Mouse (Mus musculus) ES-Bruce4 (cell line): ENCODE measurements at regions not wholly inside any gene's neighbourhood (a gene's known extent, or its start where the extent isn't known, plus 50 kb on each side); places are given as distances from the start of the nearest gene placed in this dataset.
A peak's percentile ranks its signal among the peaks of the same experiment; 100 is the strongest.
"Not testable (repeated sequence)": the region's sequence is repeated elsewhere in the genome, so short reads cannot be mapped to it uniquely, and the experiment has no call there.

ENCODE experiments used
- H3K27ac ChIP-seq: 2 replicates; pipeline ENCODE4 v1.5.1; 2012; ENCODE audit warnings: low read length, inconsistent platforms; ENCODE audit not compliant: insufficient read depth
- H3K27me3 ChIP-seq: 2 replicates; pipeline ENCODE4 v1.6.1; 2012; ENCODE audit warnings: mild to moderate bottlenecking, low read length, inconsistent platforms; ENCODE audit not compliant: control insufficient read depth, poor library complexity, insufficient read depth, severe bottlenecking
- H3K36me3 ChIP-seq: 2 replicates; pipeline ENCODE4 v1.6.1; 2012; ENCODE audit warnings: inconsistent platforms, mild to moderate bottlenecking, low read length, moderate library complexity; ENCODE audit not compliant: control insufficient read depth, poor library complexity, insufficient read depth, severe bottlenecking
- H3K4me1 ChIP-seq: one replicate; pipeline ENCODE4 v1.8.1; 2011; ENCODE audit warnings: low read length; ENCODE audit not compliant: control insufficient read depth, insufficient read depth
- H3K4me3 ChIP-seq: 2 replicates; pipeline ENCODE4 v1.5.1; 2011; ENCODE audit warnings: low read depth, mild to moderate bottlenecking, low read length
- H3K9ac ChIP-seq: 2 replicates; pipeline ENCODE4 v1.6.1; 2012; ENCODE audit warnings: low read depth, mild to moderate bottlenecking, inconsistent platforms; ENCODE audit not compliant: poor library complexity, severe bottlenecking
- H3K9me3 ChIP-seq: replicated peaks from 2 replicates; pipeline ENCODE4 v1.6.1; 2012; ENCODE audit warnings: mild to moderate bottlenecking, low read length, inconsistent platforms; ENCODE audit not compliant: control insufficient read depth, poor library complexity, insufficient read depth, severe bottlenecking
- CTCF ChIP-seq: IDR thresholded peaks from one replicate; pipeline ENCODE4 v1.8.1; 2011; ENCODE audit warnings: low read depth, low read length
- EP300 ChIP-seq: IDR thresholded peaks from 2 replicates; pipeline ENCODE4 v1.6.1; 2011; ENCODE audit warnings: low read depth, low read length; ENCODE audit not compliant: insufficient read depth
- POLR2A ChIP-seq: IDR thresholded peaks from one replicate; pipeline ENCODE4 v1.8.1; 2011; ENCODE audit warnings: low read length; ENCODE audit not compliant: insufficient read depth

- no peaks in the 10 kb centered on the region for H3K36me3 ChIP-seq
- H3K27me3 ChIP-seq: no peaks in the 10 kb centered on the region
- no peak overlapping the region for H3K4me3 ChIP-seq
- TF ChIP-seq CTCF (no peak), EP300 (no peak)
- no peak overlapping the region for H3K27ac ChIP-seq
- no peaks in the 10 kb centered on the region for H3K9me3 ChIP-seq
- no peak overlapping the region for H3K9ac ChIP-seq
- H3K4me1 ChIP-seq: no peaks in the 10 kb centered on the region
Measured at GRCm38 (mm10) chr5:18717425-18717824, 357.3 kb upstream of the Gnai1 start.

- Histone ChIP-seq H3K36me3 (no peaks in the 10 kb centered on the region; the same call in 1 of the 2 replicates), H3K4me3 (no peak overlapping the region), H3K4me1 (peaks cover 6% of the 10 kb centered on the region), H3K27me3 (no peaks in the 10 kb centered on the region), H3K27ac (peak overlapping the region; percentile 99), H3K9me3 (0 out of 2 replicates have a peak, but pooled peaks cover 2% of the 10 kb centered on the region), H3K9ac (no peak overlapping the region)
- TF ChIP-seq CTCF (no peak), EP300 (peak; percentile 100), POLR2A (no peak)
Measured at GRCm38 (mm10) chr5:18688488-18688887, 328.3 kb upstream of the Gnai1 start.

- Histone ChIP-seq H3K27ac (peak overlapping the region; percentile 58; the same call in 1 of the 2 replicates), H3K9me3 (0 out of 2 replicates have a peak, but pooled peaks cover 2% of the 10 kb centered on the region), H3K27me3 (no peaks in the 10 kb centered on the region), H3K4me3 (no peak overlapping the region), H3K36me3 (no peaks in the 10 kb centered on the region; the same call in 1 of the 2 replicates), H3K4me1 (peaks cover 6% of the 10 kb centered on the region), H3K9ac (no peak overlapping the region)
- TF ChIP-seq POLR2A: no peak
- no peak for TF ChIP-seq CTCF
- TF ChIP-seq EP300: no peak
Measured at GRCm38 (mm10) chr5:18687341-18687740, 327.2 kb upstream of the Gnai1 start.

DNA sequence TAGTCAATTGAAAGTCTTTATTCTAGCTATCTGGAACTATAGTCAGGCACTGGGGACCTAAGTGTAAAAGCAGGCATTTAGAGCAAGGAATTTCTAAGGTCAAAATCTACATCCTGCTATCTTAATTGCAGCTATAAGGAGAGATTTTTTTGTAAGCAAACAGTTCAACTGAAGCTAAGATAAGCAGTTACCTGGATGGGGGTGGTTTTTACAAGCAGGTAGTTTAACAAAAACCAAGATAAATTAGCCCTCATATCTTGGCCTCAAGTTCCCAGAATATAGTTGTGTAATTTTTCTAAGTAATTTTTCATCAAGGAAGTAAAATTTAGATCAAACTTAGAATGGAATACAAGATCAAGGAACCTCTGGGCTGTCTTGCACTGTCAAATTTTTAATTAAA is 293.8 kb upstream of the Gnai1 start:
- Histone ChIP-seq H3K4me3 (no peak overlapping the region), H3K9ac (no peak overlapping the region), H3K4me1 (no peaks in the 10 kb centered on the region), H3K27me3 (no peaks in the 10 kb centered on the region), H3K9me3 (peaks cover 7% of the 10 kb centered on the region), H3K36me3 (no peaks in the 10 kb centered on the region), H3K27ac (no peak overlapping the region)
- no peak for TF ChIP-seq POLR2A
- TF ChIP-seq EP300: no peak
- TF ChIP-seq CTCF: no peak

DNA sequence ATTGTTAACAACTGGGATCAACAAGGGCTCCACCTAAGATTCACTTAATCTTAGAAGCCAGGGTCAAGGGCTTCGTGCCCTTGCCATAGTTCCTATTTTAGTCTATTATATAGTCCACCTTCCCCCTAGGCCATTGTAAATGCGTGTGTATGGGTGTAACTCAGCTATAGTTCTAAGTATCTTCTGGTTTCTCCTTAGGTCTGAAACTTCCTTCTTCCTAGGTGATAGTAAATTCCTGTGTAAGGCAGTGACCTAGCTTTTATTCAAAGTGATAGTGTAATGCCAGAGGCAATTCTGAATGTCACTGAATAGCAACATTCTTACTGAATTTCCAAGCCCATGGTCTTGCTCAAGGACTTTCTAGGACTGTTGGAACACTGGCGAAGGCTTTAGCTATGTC is 270.7 kb upstream of the Gnai1 start:
- H3K27ac ChIP-seq, H3K36me3 ChIP-seq, H3K9ac ChIP-seq, H3K9me3 ChIP-seq, H3K4me3 ChIP-seq, H3K4me1 ChIP-seq, H3K27me3 ChIP-seq: not testable (repeated sequence)
